Comparison of ENCODE assay signal across 16 mouse cellular contexts in genomic region chr1:176046995-176047394, GRCm38 (mm10).
DNase-seq lines count a peak whose midpoint lies in the region; ATAC-seq and TF ChIP-seq lines count a peak whose summit lies in the region.
"Had no signal": no experiment of that assay in that cellular context is flagged by ENCODE, and none has a peak within 500 bp of the region (broad histone marks: within the 10 kb centered on the region; RNA-seq: fewer than 3 reads in every experiment).

No protein-coding gene starts in this region.

- H3K27ac ChIP-seq in embryonic facial prominence, embryonic 14.5 days (replicated peaks; ENCODE audit: low read depth, low read length): no peak overlapping the region
- no peak overlapping the region for H3K27ac ChIP-seq in embryonic facial prominence, embryonic 10.5 days (replicated peaks)
- no peak overlapping the region for H3K27ac ChIP-seq in heart, adult 2 months
- H3K27ac ChIP-seq in neural tube, embryonic 11.5 days (ENCODE audit: low read depth, low read length): no peak overlapping the region
- H3K27ac ChIP-seq: embryonic facial prominence, embryonic 12.5 days; left cerebral cortex, adult 2 months; liver, embryonic 13.5 days had no signal

- no peak for TF ChIP-seq EP300 in heart, adult 2 months (IDR thresholded peaks at IDR 0.05; ENCODE audit: insufficient read depth, low read depth, low read length)

- no peak overlapping the region for H3K4me2 ChIP-seq in embryonic facial prominence, embryonic 14.5 days (ENCODE audit: low read depth, low read length)
- H3K4me2 ChIP-seq in neural tube, embryonic 11.5 days (ENCODE audit: low read depth): no peak overlapping the region
- H3K4me2 ChIP-seq: embryonic facial prominence, embryonic 12.5 days; liver, embryonic 13.5 days had no signal

- H3K9ac ChIP-seq in embryonic facial prominence, embryonic 14.5 days (ENCODE audit: low read depth, low read length): no peak overlapping the region
- no peak overlapping the region for H3K9ac ChIP-seq in heart, adult 2 months (ENCODE audit: low read depth, low read length)
- H3K9ac ChIP-seq in neural tube, embryonic 11.5 days (ENCODE audit: low read length): no peak overlapping the region
- H3K9ac ChIP-seq: embryonic facial prominence, embryonic 12.5 days; forebrain, postnatal 0 days; liver, embryonic 13.5 days had no signal

- H3K4me3 ChIP-seq in embryonic facial prominence, embryonic 14.5 days (ENCODE audit: low read depth, low read length): no peak overlapping the region
- no peak overlapping the region for H3K4me3 ChIP-seq in embryonic facial prominence, embryonic 10.5 days
- H3K4me3 ChIP-seq in heart, adult 2 months: no peak overlapping the region
- H3K4me3 ChIP-seq in neural tube, embryonic 11.5 days (ENCODE audit: low read depth, low read length): no peak overlapping the region
- H3K4me3 ChIP-seq: embryonic facial prominence, embryonic 12.5 days; left cerebral cortex, adult 2 months; liver, embryonic 13.5 days had no signal

- no peaks in the 10 kb centered on the region for H3K79me2 ChIP-seq in heart, adult 2 months (replicated peaks; ENCODE audit: control insufficient read depth, insufficient read depth, low read length)

- H3K9me3 ChIP-seq in embryonic facial prominence, embryonic 14.5 days (ENCODE audit: control insufficient read depth, low read length): no peaks in the 10 kb centered on the region
- H3K9me3 ChIP-seq in embryonic facial prominence, embryonic 10.5 days: no peaks in the 10 kb centered on the region
- H3K9me3 ChIP-seq in neural tube, embryonic 11.5 days (ENCODE audit: control insufficient read depth, low read length): no peaks in the 10 kb centered on the region
- H3K9me3 ChIP-seq: embryonic facial prominence, embryonic 12.5 days; liver, embryonic 13.5 days had no signal

- ATAC-seq in embryonic facial prominence, embryonic 14.5 days (ENCODE audit: low read depth): no peak
- 0 out of 2 replicates have a peak, but pooled peaks have one; percentile 25 for ATAC-seq in neural tube, embryonic 11.5 days (ENCODE audit: insufficient read depth, low FRiP score, low TSS enrichment)
- ATAC-seq: forebrain, postnatal 0 days had no signal

- H3K36me3 ChIP-seq in embryonic facial prominence, embryonic 14.5 days (ENCODE audit: control insufficient read depth, insufficient read depth, low read length): no peaks in the 10 kb centered on the region
- no peaks in the 10 kb centered on the region for H3K36me3 ChIP-seq in embryonic facial prominence, embryonic 10.5 days (replicated peaks)
- no peaks in the 10 kb centered on the region; the same call in 1 of the 2 replicates for H3K36me3 ChIP-seq in heart, adult 2 months (ENCODE audit: control insufficient read depth, insufficient read depth, low read length)
- no peaks in the 10 kb centered on the region for H3K36me3 ChIP-seq in neural tube, embryonic 11.5 days (ENCODE audit: control insufficient read depth, insufficient read depth, low read length)
- H3K36me3 ChIP-seq: embryonic facial prominence, embryonic 12.5 days; liver, embryonic 13.5 days had no signal

- H3K27me3 ChIP-seq in embryonic facial prominence, embryonic 14.5 days (replicated peaks; ENCODE audit: control insufficient read depth, insufficient read depth, low read length): no peaks in the 10 kb centered on the region
- no peaks in the 10 kb centered on the region for H3K27me3 ChIP-seq in embryonic facial prominence, embryonic 10.5 days (replicated peaks; ENCODE audit: low read depth, poor library complexity, severe bottlenecking)
- H3K27me3 ChIP-seq in heart, adult 2 months (ENCODE audit: control insufficient read depth, insufficient read depth, low read length): no peaks in the 10 kb centered on the region
- H3K27me3 ChIP-seq in neural tube, embryonic 11.5 days (ENCODE audit: control insufficient read depth, insufficient read depth, low read length): no peaks in the 10 kb centered on the region
- H3K27me3 ChIP-seq: embryonic facial prominence, embryonic 12.5 days; liver, embryonic 13.5 days had no signal

- TF ChIP-seq POLR2A in heart, adult 2 months (IDR thresholded peaks at IDR 0.05; ENCODE audit: insufficient read depth, low read depth, low read length): no peak

- no peaks in the 10 kb centered on the region for H3K4me1 ChIP-seq in embryonic facial prominence, embryonic 14.5 days (ENCODE audit: control insufficient read depth, insufficient read depth, low read length)
- no peaks in the 10 kb centered on the region for H3K4me1 ChIP-seq in embryonic facial prominence, embryonic 10.5 days
- H3K4me1 ChIP-seq in heart, adult 2 months (ENCODE audit: control insufficient read depth, insufficient read depth, low read length): no peaks in the 10 kb centered on the region
- no peaks in the 10 kb centered on the region for H3K4me1 ChIP-seq in neural tube, embryonic 11.5 days (ENCODE audit: control insufficient read depth, insufficient read depth, low read length)
- H3K4me1 ChIP-seq: embryonic facial prominence, embryonic 12.5 days; liver, embryonic 13.5 days had no signal

- 74% methylated on average over 5 of the region's 5 CpGs for WGBS in embryonic facial prominence, embryonic 14.5 days
- 88% methylated on average over 5 of the region's 5 CpGs for WGBS in embryonic facial prominence, embryonic 10.5 days
- 11% methylated on average over 5 of the region's 5 CpGs for WGBS in heart, adult 2 months
- 66% methylated on average over 5 of the region's 5 CpGs for whole genome bisulfite sequencing in neural tube, embryonic 11.5 days

- peak; percentile 15 for DNase-seq in embryonic facial prominence, embryonic 14.5 days (ENCODE audit: low spot score)
- DNase-seq in embryonic facial prominence, embryonic 10.5 days (ENCODE audit: low spot score): no peak
- peak; percentile 7 for DNase-seq in heart, postnatal 4 days
- DNase-seq in heart, adult 2 months: no peak
- DNase-seq in neural tube, embryonic 11.5 days (ENCODE audit: low spot score): no peak
- DNase-seq in neural tube, embryonic 10.5 days (ENCODE audit: extremely low spot score, low spot score): no peak
- DNase-seq in urinary bladder, postnatal 10 days (ENCODE audit: low spot score): no peak
- DNase-seq: adrenal gland, postnatal 10 days; forebrain, postnatal 0 days; kidney, adult 18-20 months; kidney, postnatal 25 days; liver, embryonic 13.5 days; lung, postnatal 14 days; thymus, adult 18-20 months had no signal

- intact Hi-C loops in heart, adult 2 months (cut with DNase I): no loop called here

- TF ChIP-seq CTCF in heart, adult 2 months (IDR thresholded peaks at IDR 0.05): no peak

Comparison
In these comparisons a context has a peak if more than half of its experiments do, and no peak if none do; other contexts are left out.
1. DNase-seq: peak in embryonic facial prominence, embryonic 14.5 days (single experiment) and heart, postnatal 4 days (single experiment); none in embryonic facial prominence, embryonic 10.5 days (single experiment), heart, adult 2 months (0 of 2), neural tube, embryonic 11.5 days (single experiment), neural tube, embryonic 10.5 days (single experiment) and urinary bladder, postnatal 10 days (single experiment).